Mouse (Mus musculus): Measurements from ENCODE around the gene Myzap. TPM values are rescaled to one million over a fixed set of nuclear protein-coding genes. Genes with fewer than 3 reads are reported as not detected.

Myzap gene
- polyA plus RNA-seq, 1 experiment from 2014 or later, result 7.4 TPM

DNA sequence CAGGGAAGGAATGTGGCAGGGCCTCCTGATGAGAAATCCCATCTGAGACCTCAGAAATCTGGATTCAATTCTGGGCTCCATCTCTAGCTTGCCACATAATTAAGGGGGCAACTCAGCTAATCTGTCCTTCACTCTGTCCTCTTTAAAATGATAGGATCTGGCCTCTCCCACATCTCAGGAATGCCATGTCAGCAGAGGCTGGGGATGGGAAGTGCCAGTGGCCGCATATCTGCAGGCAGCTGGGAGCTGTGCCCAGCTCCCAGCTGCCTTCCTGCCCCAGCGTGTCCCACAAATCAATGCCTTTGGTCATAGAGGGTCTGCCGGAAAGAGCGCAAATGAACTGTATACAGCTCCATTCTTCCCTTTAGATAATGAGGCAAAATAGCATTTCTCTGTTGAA, 124.7 kb downstream of the Myzap start:
- Histone ChIP-seq H3K9ac (ENCODE audit: low read length) (no peak overlapping the region), H3K9me3 (ENCODE audit: control insufficient read depth, low read length) (no peaks in the 10 kb centered on the region), H3K27me3 (ENCODE audit: control insufficient read depth, insufficient read depth, low read length) (no peaks in the 10 kb centered on the region), H3K4me2 (ENCODE audit: low read depth) (no peak overlapping the region), H3K36me3 (ENCODE audit: control insufficient read depth, insufficient read depth, low read length) (no peaks in the 10 kb centered on the region), H3K4me3 (ENCODE audit: low read depth, low read length) (no peak overlapping the region), H3K4me1 (ENCODE audit: control insufficient read depth, insufficient read depth, low read length) (no peaks in the 10 kb centered on the region), H3K27ac (ENCODE audit: low read depth, low read length) (no peak overlapping the region)
- 85% methylated on average over 4 of the region's 4 CpGs for WGBS
- ATAC-seq (ENCODE audit: insufficient read depth, low FRiP score, low TSS enrichment), result no peak
- no peak for DNase-seq (ENCODE audit: low spot score)

GRCm38 (mm10) chr9:71466111-71466510, 126.0 kb downstream of the Myzap start:
- Histone ChIP-seq H3K9ac (ENCODE audit: low read length) (no peak overlapping the region), H3K27me3 (ENCODE audit: control insufficient read depth, insufficient read depth, low read length) (no peaks in the 10 kb centered on the region), H3K27ac (ENCODE audit: low read depth, low read length) (no peak overlapping the region), H3K4me3 (ENCODE audit: low read depth, low read length) (no peak overlapping the region), H3K4me1 (ENCODE audit: control insufficient read depth, insufficient read depth, low read length) (no peaks in the 10 kb centered on the region), H3K36me3 (ENCODE audit: control insufficient read depth, insufficient read depth, low read length) (no peaks in the 10 kb centered on the region), H3K4me2 (ENCODE audit: low read depth) (no peak overlapping the region), H3K9me3 (ENCODE audit: control insufficient read depth, low read length) (no peaks in the 10 kb centered on the region)
- ATAC-seq (ENCODE audit: insufficient read depth, low FRiP score, low TSS enrichment), result no peak
- 82% methylated on average over 3 of the region's 3 CpGs for WGBS
- DNase-seq (ENCODE audit: low spot score), result peak; percentile 36

GRCm38 (mm10) chr9:71463072-71463667, 129.0 kb downstream of the Myzap start:
- no peaks in the 10 kb centered on the region for H3K9me3 ChIP-seq (ENCODE audit: control insufficient read depth, low read length)
- H3K4me2 ChIP-seq (ENCODE audit: low read depth), result no peak overlapping the region
- ATAC-seq (ENCODE audit: insufficient read depth, low FRiP score, low TSS enrichment) (no peak), DNase-seq (ENCODE audit: low spot score) (no peak)
- H3K27me3 ChIP-seq (ENCODE audit: control insufficient read depth, insufficient read depth, low read length), result no peaks in the 10 kb centered on the region
- H3K4me1 ChIP-seq (ENCODE audit: control insufficient read depth, insufficient read depth, low read length), result no peaks in the 10 kb centered on the region
- H3K9ac ChIP-seq (ENCODE audit: low read length), result no peak overlapping the region
- no peak overlapping the region for H3K27ac ChIP-seq (ENCODE audit: low read depth, low read length)
- no peaks in the 10 kb centered on the region for H3K36me3 ChIP-seq (ENCODE audit: control insufficient read depth, insufficient read depth, low read length)
- no peak overlapping the region for H3K4me3 ChIP-seq (ENCODE audit: low read depth, low read length)
- 85% methylated on average over 13 of the region's 13 CpGs for WGBS

DNA sequence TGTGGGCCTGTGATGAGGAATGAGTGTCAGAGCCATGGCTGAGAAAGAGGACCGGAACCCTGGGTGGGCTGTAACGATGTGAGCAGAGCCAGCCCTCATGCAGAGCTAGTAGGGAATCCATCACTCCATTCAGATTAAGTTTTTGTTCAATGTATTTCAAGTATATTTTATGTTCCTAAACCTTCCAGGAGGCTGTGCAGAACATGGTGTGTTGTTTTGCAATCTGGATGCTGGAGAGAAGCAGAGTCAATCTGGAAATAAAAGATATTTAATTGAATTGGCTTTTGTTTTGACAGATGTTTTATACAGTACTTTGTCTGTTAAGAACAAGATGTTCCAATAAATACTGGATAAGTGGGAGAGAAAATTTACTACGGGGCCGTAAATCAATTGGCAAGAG, 135.4 kb downstream of the Myzap start:
- DNase-seq (ENCODE audit: low spot score) (no peak), ATAC-seq (ENCODE audit: insufficient read depth, low FRiP score, low TSS enrichment) (no peak)
- Histone ChIP-seq H3K4me3 (ENCODE audit: low read depth, low read length) (no peak overlapping the region), H3K36me3 (ENCODE audit: control insufficient read depth, insufficient read depth, low read length) (no peaks in the 10 kb centered on the region), H3K4me2 (ENCODE audit: low read depth) (no peak overlapping the region), H3K9me3 (ENCODE audit: control insufficient read depth, low read length) (no peaks in the 10 kb centered on the region), H3K27ac (ENCODE audit: low read depth, low read length) (no peak overlapping the region), H3K4me1 (ENCODE audit: control insufficient read depth, insufficient read depth, low read length) (no peaks in the 10 kb centered on the region), H3K27me3 (ENCODE audit: control insufficient read depth, insufficient read depth, low read length) (no peaks in the 10 kb centered on the region), H3K9ac (ENCODE audit: low read length) (no peak overlapping the region)
- 71% methylated on average over 4 of the region's 4 CpGs for WGBS

Other genes with a start within 250 kb of the Myzap start
- gene Polr2m, start 106.4 kb downstream of the Myzap start, polyA plus RNA-seq (2014; fragmentation: Nextera tagmentation; extraction: Ambion mirVana), result 422 and 444 TPM in 2 replicates
- 6.6 and 7.5 TPM in 2 replicates for gene Cgnl1, start 179.2 kb upstream of the Myzap start, polyA plus RNA-seq (2014; fragmentation: Nextera tagmentation; extraction: Ambion mirVana)

Data from neural tube, embryonic 11.5 days (tissue).